Mouse (Mus musculus) MEL (cell line): ENCODE results near the gene Ppp1r37. TPM values are rescaled to one million over a fixed set of nuclear protein-coding genes. Genes with fewer than 3 reads are reported as not detected.

ENCODE experiments used
- DNase-seq: peaks from one replicate; pipeline ENCODE4 v3.0.0; 2011; ENCODE audit warnings: low read depth, low spot score
- H3K27ac ChIP-seq: 2 replicates; pipeline ENCODE4 v1.5.1; 2012; ENCODE audit warnings: low read depth, mild to moderate bottlenecking, control low read depth, low read length, moderate library complexity; ENCODE audit not compliant: control insufficient read depth
- H3K27me3 ChIP-seq, 2 experiments: fragments of 150-350 bp in 1 of 2; sonication (generic) in 1 of 2; 2 replicates each; pipeline ENCODE4 v1.6.1; 2012; ENCODE audit warnings: low read length in 2 of 2, mild to moderate bottlenecking in 2 of 2, improper control_type of control experiment in 1 of 2, moderate library complexity in 1 of 2; ENCODE audit not compliant: insufficient read depth in 2 of 2, control insufficient read depth in 1 of 2
- H3K36me3 ChIP-seq, 2 experiments: 2 replicates each; pipeline ENCODE4 v1.6.1; 2012 to 2014; ENCODE audit warnings: low read length in 2 of 2, improper control_type of control experiment in 1 of 2, inconsistent platforms in 1 of 2, mild to moderate bottlenecking in 1 of 2; ENCODE audit not compliant: insufficient read depth in 2 of 2, control insufficient read depth in 1 of 2
- H3K4me1 ChIP-seq, 2 experiments: fragments of 150-350 bp in 1 of 2; sonication (generic) in 1 of 2; 2 replicates each; pipeline ENCODE4 v1.6.1; 2012; ENCODE audit warnings: low read length in 2 of 2, improper control_type of control experiment in 1 of 2, mild to moderate bottlenecking in 1 of 2; ENCODE audit not compliant: insufficient read depth in 2 of 2, control insufficient read depth in 1 of 2
- H3K4me3 ChIP-seq, 2 experiments: fragments of 150-350 bp in 1 of 2; sonication (generic) in 1 of 2; 2 replicates each; pipeline ENCODE4 v1.5.1; 2012; ENCODE audit warnings: low read depth in 2 of 2, low read length in 2 of 2, mild to moderate bottlenecking in 2 of 2, moderate library complexity in 2 of 2, control low read depth in 1 of 2, improper control_type of control experiment in 1 of 2; ENCODE audit not compliant: control insufficient read depth in 1 of 2, insufficient read depth in 1 of 2
- H3K79me2 ChIP-seq: 2 replicates; pipeline ENCODE4 v1.6.1; 2012; ENCODE audit warnings: mild to moderate bottlenecking, low read length, moderate library complexity; ENCODE audit not compliant: control insufficient read depth, poor library complexity, insufficient read depth
- H3K9ac ChIP-seq: 2 replicates; pipeline ENCODE4 v1.6.1; 2012; ENCODE audit warnings: low read depth, mild to moderate bottlenecking, control low read depth, low read length, moderate library complexity; ENCODE audit not compliant: control insufficient read depth, poor library complexity, severe bottlenecking
- H3K9me3 ChIP-seq: fragments of 150-350 bp; sonication (generic); replicated peaks from 2 replicates; pipeline ENCODE4 v1.6.1; 2012; ENCODE audit warnings: mild to moderate bottlenecking, low read length, improper control_type of control experiment, moderate library complexity; ENCODE audit not compliant: insufficient read depth
- CHD2 ChIP-seq: IDR thresholded peaks from 2 replicates; pipeline ENCODE4 v1.6.1; 2011; ENCODE audit warnings: low read length, improper control_type of control experiment
- CTCF ChIP-seq, 3 experiments: IDR thresholded peaks in 2 of 3; conservative IDR thresholded peaks in 1 of 3; 2 replicates each; pipeline ENCODE4 v1.5.1; 2011 to 2012; ENCODE audit warnings: low read length in 3 of 3, low read depth in 2 of 3, mild to moderate bottlenecking in 2 of 3, improper control_type of control experiment in 1 of 3, inconsistent platforms in 1 of 3, mixed read lengths in 1 of 3, moderate library complexity in 1 of 3; ENCODE audit not compliant: control insufficient read depth in 1 of 3, insufficient read depth in 1 of 3, poor library complexity in 1 of 3, severe bottlenecking in 1 of 3
- E2F4 ChIP-seq: IDR thresholded peaks from 2 replicates; pipeline ENCODE4 v1.6.1; 2011; ENCODE audit warnings: low read depth, low read length, improper control_type of control experiment, borderline replicate concordance
- EP300 ChIP-seq, 2 experiments: IDR thresholded peaks; 2 replicates each; pipeline ENCODE4 v1.6.1; 2011; ENCODE audit warnings: improper control_type of control experiment in 2 of 2, low read length in 2 of 2, low read depth in 1 of 2, mild to moderate bottlenecking in 1 of 2
- GABPA ChIP-seq: IDR thresholded peaks from 2 replicates; pipeline ENCODE4 v1.6.1; 2012; ENCODE audit warnings: low read depth, mild to moderate bottlenecking, inconsistent platforms, low read length, improper control_type of control experiment, moderate library complexity
- GATA1 ChIP-seq: IDR thresholded peaks from 2 replicates; pipeline ENCODE4 v1.6.1; 2011; ENCODE audit warnings: low read depth, low read length, improper control_type of control experiment
- HCFC1 ChIP-seq: IDR thresholded peaks from 2 replicates; pipeline ENCODE4 v1.6.1; 2012; ENCODE audit warnings: low read depth, mild to moderate bottlenecking, inconsistent platforms, low read length, improper control_type of control experiment, moderate library complexity
- JUND ChIP-seq: IDR thresholded peaks from 2 replicates; pipeline ENCODE4 v1.6.1; 2011; ENCODE audit warnings: low read depth, mild to moderate bottlenecking, improper control_type of control experiment, low read length
- MAFK ChIP-seq: IDR thresholded peaks from 2 replicates; pipeline ENCODE4 v1.6.1; 2011; ENCODE audit warnings: low read depth, mild to moderate bottlenecking, low read length, improper control_type of control experiment, borderline replicate concordance
- MYC ChIP-seq: IDR thresholded peaks from 2 replicates; pipeline ENCODE4 v1.6.1; 2011; ENCODE audit warnings: low read depth, mild to moderate bottlenecking, low read length, improper control_type of control experiment, moderate library complexity
- RCOR1 ChIP-seq: IDR thresholded peaks from 2 replicates; pipeline ENCODE4 v1.6.1; 2012; ENCODE audit warnings: low read depth, mild to moderate bottlenecking, inconsistent platforms, low read length, improper control_type of control experiment
- TCF12 ChIP-seq: IDR thresholded peaks from 2 replicates; pipeline ENCODE4 v1.6.1; 2014; ENCODE audit warnings: low read depth, mild to moderate bottlenecking, inconsistent platforms, low read length, improper control_type of control experiment, moderate library complexity
- UBTF ChIP-seq: IDR thresholded peaks from 2 replicates; pipeline ENCODE4 v1.6.1; 2012; ENCODE audit warnings: low read depth, mild to moderate bottlenecking, inconsistent platforms, low read length, improper control_type of control experiment, moderate library complexity, borderline replicate concordance; ENCODE audit not compliant: insufficient read depth
- USF1 ChIP-seq: IDR thresholded peaks from 2 replicates; pipeline ENCODE4 v1.6.1; 2014; ENCODE audit warnings: low read depth, mild to moderate bottlenecking, inconsistent platforms, low read length, improper control_type of control experiment, moderate library complexity
- USF2 ChIP-seq, 2 experiments: IDR thresholded peaks; 2 replicates each; pipeline ENCODE4 v1.6.1; 2011 to 2012; ENCODE audit warnings: improper control_type of control experiment in 2 of 2, low read length in 2 of 2, borderline replicate concordance in 1 of 2, inconsistent platforms in 1 of 2, low read depth in 1 of 2, mild to moderate bottlenecking in 1 of 2; ENCODE audit not compliant: insufficient read depth in 1 of 2
- polyA plus RNA-seq, 2 experiments: library from polyadenylated mRNA; stranded (reverse) in 1 of 2; unstranded in 1 of 2; fragments of >175 nt in 1 of 2; fragments of >200 nt in 1 of 2; gene quantifications; 2 replicates each; pipeline versions ENCODE4 v1.2.1 to v1.2.4; 2012; ENCODE audit warnings: low replicate concordance in 2 of 2, low read depth in 1 of 2; ENCODE audit not compliant: insufficient read length in 2 of 2, insufficient read depth in 1 of 2, missing spikeins in 1 of 2
- total RNA-seq: library from RNA; depleted of rRNA; stranded (reverse); fragments of 300-350 nt; gene quantifications from 2 replicates; pipeline ENCODE4 v1.2.3, GENCODE M21; 2012

Gene Ppp1r37
- total and polyA plus RNA-seq, 3 experiments, result 13.6 to 29.0 TPM; not detected in 1

DNA sequence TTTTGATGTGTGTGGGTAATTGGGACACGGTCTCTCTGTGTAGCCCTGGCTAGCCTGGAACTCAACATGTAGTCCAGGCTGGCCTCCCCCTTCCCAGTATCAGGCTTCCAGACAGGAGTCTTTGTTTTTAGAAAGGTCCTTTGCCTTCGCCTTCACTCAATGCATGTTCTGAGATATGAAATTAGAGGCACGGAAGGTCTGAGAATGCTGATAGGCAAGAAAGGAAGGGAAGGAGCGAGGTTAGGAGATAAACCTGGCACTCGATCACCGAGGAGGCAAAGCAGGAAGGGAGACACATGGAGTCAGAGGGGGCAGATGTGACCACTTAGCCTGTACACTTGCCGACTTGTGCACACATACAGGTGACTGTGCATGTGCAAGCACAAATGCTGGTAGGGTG, 76.3 kb downstream of the Ppp1r37 start:
- Histone ChIP-seq H3K27ac (no peak overlapping the region), H3K9me3 (no peaks in the 10 kb centered on the region), H3K79me2 (no peaks in the 10 kb centered on the region), H3K4me3 (no peak overlapping the region), H3K4me1 (no peaks in the 10 kb centered on the region), H3K36me3 (no peaks in the 10 kb centered on the region), H3K27me3 (no peaks in the 10 kb centered on the region), H3K9ac (no peak overlapping the region)
- peak; percentile 30 for DNase-seq
- TF ChIP-seq EP300 (IDR thresholded peaks at IDR 0.05; ENCODE audit: low read depth in 1 of 2, low read length in 2 of 2) (peak in 1 of 2 experiments; percentile 15; a peak in 1 of 4 replicates), UBTF (no peak), GATA1 (0 out of 2 replicates have a peak, but pooled peaks have one; percentile 13), USF2 (IDR thresholded peaks at IDR 0.05; ENCODE audit: borderline replicate concordance in 1 of 2, insufficient read depth in 1 of 2, low read depth in 1 of 2, low read length in 2 of 2) (no peak), HCFC1 (no peak), TCF12 (0 out of 2 replicates have a peak, but pooled peaks have one; percentile 11)

DNA sequence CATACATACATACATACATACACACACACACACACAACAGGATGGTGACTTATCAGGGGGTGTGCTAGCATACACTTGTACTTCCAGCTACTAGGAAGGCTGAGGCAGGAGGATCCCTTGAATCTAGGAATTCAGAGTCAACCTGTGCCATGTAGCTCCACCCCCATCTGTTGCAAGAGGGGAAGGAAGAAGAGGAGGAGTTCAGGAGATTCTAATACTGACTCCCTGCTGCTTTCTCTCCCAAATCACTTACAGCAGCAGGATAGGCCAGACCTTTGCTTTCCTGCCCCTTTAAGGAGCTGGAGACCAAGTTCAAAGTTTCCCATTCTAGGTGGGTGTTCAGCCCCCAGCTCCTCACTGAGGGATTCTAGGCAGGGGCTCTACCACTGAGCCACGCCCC, 77.4 kb downstream of the Ppp1r37 start:
- Histone ChIP-seq H3K36me3 (no peaks in the 10 kb centered on the region), H3K4me3 (no peak overlapping the region), H3K4me1 (no peaks in the 10 kb centered on the region), H3K27me3 (no peaks in the 10 kb centered on the region; a peak in 1 of 4 replicates), H3K79me2 (no peaks in the 10 kb centered on the region), H3K27ac (no peak overlapping the region)
- no peak for DNase-seq
- TF ChIP-seq USF2 (IDR thresholded peaks at IDR 0.05; ENCODE audit: borderline replicate concordance in 1 of 2, insufficient read depth in 1 of 2, low read depth in 1 of 2, low read length in 2 of 2) (no peak), CHD2 (no peak), UBTF (no peak), TCF12 (no peak), MYC (no peak), E2F4 (no peak), USF1 (no peak), CTCF (IDR thresholded peaks at IDR 0.05 in 2 of 3, conservative IDR thresholded peaks at IDR 0.05 in 1 of 3; ENCODE audit: control insufficient read depth in 1 of 3, insufficient read depth in 1 of 3, low read depth in 2 of 3, low read length in 3 of 3, poor library complexity in 1 of 3, severe bottlenecking in 1 of 3) (no peak), RCOR1 (no peak), MAFK (no peak), JUND (no peak), GABPA (no peak)
- TF ChIP-seq, all 39 proteins: peak for 0
- no peaks in the 10 kb centered on the region for H3K9me3 ChIP-seq
- no peak overlapping the region for H3K9ac ChIP-seq
